Mouse (Mus musculus) stomach, embryonic 14.5 days (tissue): ENCODE measurements around the gene Rbfox3. TPM values are rescaled to one million over a fixed set of nuclear protein-coding genes. Genes with fewer than 3 reads are reported as not detected.

ENCODE experiments used
- ATAC-seq: fragments of 200-750 bp; cut with Nextera tagmentation; 2 replicates; pipeline ENCODE4 v1.8.0; 2017; ENCODE audit warnings: low read depth, moderate TSS enrichment; ENCODE audit not compliant: insufficient number of reproducible peaks, insufficient read depth, low FRiP score
- H3K27ac ChIP-seq: fragments of 300-500 bp; sonication (generic); 2 replicates; pipeline ENCODE4 v1.5.1; 2014; ENCODE audit warnings: mild to moderate bottlenecking, low read length, moderate library complexity, mixed read lengths
- H3K27me3 ChIP-seq: fragments of 300-500 bp; sonication (generic); 2 replicates; pipeline ENCODE4 v1.6.1; 2014; ENCODE audit warnings: low read length, control low read depth, mixed read lengths; ENCODE audit not compliant: control insufficient read depth, insufficient read depth
- H3K36me3 ChIP-seq: fragments of 300-500 bp; sonication (generic); 2 replicates; pipeline ENCODE4 v1.6.1; 2014; ENCODE audit warnings: mild to moderate bottlenecking, control low read depth, low read length, moderate library complexity, mixed read lengths; ENCODE audit not compliant: control insufficient read depth, insufficient read depth
- H3K4me1 ChIP-seq: fragments of 300-500 bp; sonication (generic); 2 replicates; pipeline ENCODE4 v1.6.1; 2014; ENCODE audit warnings: low read length, control low read depth, mixed read lengths; ENCODE audit not compliant: control insufficient read depth, insufficient read depth
- H3K4me2 ChIP-seq: fragments of 300-500 bp; sonication (generic); replicated peaks from 2 replicates; pipeline ENCODE4 v1.6.1; 2014; ENCODE audit warnings: low read depth, low read length, control low read depth
- H3K4me3 ChIP-seq: fragments of 300-500 bp; sonication (generic); 2 replicates; pipeline ENCODE4 v1.5.1; 2014; ENCODE audit warnings: low read depth, low read length, control low read depth
- H3K9ac ChIP-seq: fragments of 300-500 bp; sonication (generic); replicated peaks from 2 replicates; pipeline ENCODE4 v1.6.1; 2014; ENCODE audit warnings: low read depth, mild to moderate bottlenecking, control low read depth, low read length, moderate library complexity, mixed read lengths
- H3K9me3 ChIP-seq: fragments of 300-500 bp; sonication (generic); 2 replicates; pipeline ENCODE4 v1.6.1; 2016; ENCODE audit warnings: low read depth, low read length, control low read depth; ENCODE audit not compliant: control insufficient read depth
- WGBS: fragments of 180-500 bp; shearing (Covaris S2); extraction: QIAGEN DNeasy Blood & Tissue Kit; methylation state at CpG from one replicate; pipeline ENCODE4 v1.1.7; 2014; 5-methylcytosine and 5-hydroxymethylcytosine counted together
- polyA plus RNA-seq: library from polyadenylated mRNA; unstranded; fragments of >200 nt; fragmentation: Nextera tagmentation; extraction: Ambion mirVana; gene quantifications from 2 replicates; pipeline ENCODE4 v1.2.1, GENCODE M21; 2014

Rbfox3 gene
- polyA plus RNA-seq, 1 experiment from 2014 or later = 1.2 TPM

GRCm38 (mm10) chr11:118861801-118862431 lies 49.5 kb downstream of the Rbfox3 start:
- Histone ChIP-seq H3K27me3 (no peaks in the 10 kb centered on the region), H3K4me3 (no peak overlapping the region), H3K9me3 (no peaks in the 10 kb centered on the region), H3K4me2 (no peak overlapping the region), H3K9ac (no peak overlapping the region), H3K4me1 (no peaks in the 10 kb centered on the region), H3K36me3 (no peaks in the 10 kb centered on the region), H3K27ac (no peak overlapping the region)
- WGBS = 85% methylated on average over 15 of the region's 15 CpGs
- ATAC-seq = no peak

GRCm38 (mm10) chr11:118861246-118861645 lies 50.2 kb downstream of the Rbfox3 start:
- WGBS = 88% methylated on average over 6 of the region's 6 CpGs
- no peaks in the 10 kb centered on the region for H3K4me1 ChIP-seq
- H3K4me3 ChIP-seq = no peak overlapping the region
- no peaks in the 10 kb centered on the region for H3K36me3 ChIP-seq
- no peaks in the 10 kb centered on the region for H3K27me3 ChIP-seq
- H3K4me2 ChIP-seq = no peak overlapping the region
- H3K27ac ChIP-seq = no peak overlapping the region
- no peak overlapping the region for H3K9ac ChIP-seq
- H3K9me3 ChIP-seq = no peaks in the 10 kb centered on the region
- ATAC-seq = no peak

GRCm38 (mm10) chr11:118860812-118861211 lies 50.6 kb downstream of the Rbfox3 start:
- Histone ChIP-seq H3K9me3 (no peaks in the 10 kb centered on the region), H3K36me3 (no peaks in the 10 kb centered on the region), H3K4me3 (no peak overlapping the region), H3K9ac (no peak overlapping the region), H3K4me2 (no peak overlapping the region), H3K4me1 (no peaks in the 10 kb centered on the region), H3K27ac (no peak overlapping the region), H3K27me3 (no peaks in the 10 kb centered on the region)
- no peak for ATAC-seq
- WGBS = 90% methylated on average over 8 of the region's 8 CpGs

DNA sequence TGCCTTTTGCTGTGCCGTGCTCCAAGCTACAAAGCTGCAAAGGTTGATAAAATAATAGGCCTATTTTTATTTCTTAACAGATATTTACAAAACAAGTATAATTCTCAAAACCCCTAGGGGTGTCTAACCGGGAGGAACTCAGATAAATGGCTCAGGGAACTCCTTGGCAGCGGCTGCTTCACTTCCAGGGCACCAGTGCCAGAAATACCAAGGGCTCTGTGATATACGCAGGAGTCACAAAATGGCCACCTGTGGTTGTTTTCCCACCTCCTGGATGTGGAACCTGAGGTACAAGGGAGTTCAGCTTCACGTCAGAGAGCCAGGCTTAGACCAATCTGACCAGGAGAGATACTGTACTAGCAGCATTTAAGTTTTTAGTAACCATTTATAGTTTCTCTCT lies 51.6 kb downstream of the Rbfox3 start:
- ATAC-seq = no peak
- no peaks in the 10 kb centered on the region for H3K27me3 ChIP-seq
- H3K9me3 ChIP-seq = no peaks in the 10 kb centered on the region
- no peak overlapping the region for H3K4me3 ChIP-seq
- H3K36me3 ChIP-seq = no peaks in the 10 kb centered on the region
- H3K27ac ChIP-seq = no peak overlapping the region
- 72% methylated on average over 5 of the region's 5 CpGs for WGBS
- no peaks in the 10 kb centered on the region for H3K4me1 ChIP-seq
- no peak overlapping the region for H3K4me2 ChIP-seq
- no peak overlapping the region for H3K9ac ChIP-seq

GRCm38 (mm10) chr11:118858305-118858704 lies 53.1 kb downstream of the Rbfox3 start:
- ATAC-seq = no peak
- H3K27me3 ChIP-seq = no peaks in the 10 kb centered on the region
- H3K4me1 ChIP-seq = no peaks in the 10 kb centered on the region
- H3K4me2 ChIP-seq = no peak overlapping the region
- no peaks in the 10 kb centered on the region for H3K9me3 ChIP-seq
- no peak overlapping the region for H3K9ac ChIP-seq
- no peaks in the 10 kb centered on the region for H3K36me3 ChIP-seq
- H3K27ac ChIP-seq = no peak overlapping the region
- H3K4me3 ChIP-seq = no peak overlapping the region
- 71% methylated on average over 11 of the region's 11 CpGs for WGBS

DNA sequence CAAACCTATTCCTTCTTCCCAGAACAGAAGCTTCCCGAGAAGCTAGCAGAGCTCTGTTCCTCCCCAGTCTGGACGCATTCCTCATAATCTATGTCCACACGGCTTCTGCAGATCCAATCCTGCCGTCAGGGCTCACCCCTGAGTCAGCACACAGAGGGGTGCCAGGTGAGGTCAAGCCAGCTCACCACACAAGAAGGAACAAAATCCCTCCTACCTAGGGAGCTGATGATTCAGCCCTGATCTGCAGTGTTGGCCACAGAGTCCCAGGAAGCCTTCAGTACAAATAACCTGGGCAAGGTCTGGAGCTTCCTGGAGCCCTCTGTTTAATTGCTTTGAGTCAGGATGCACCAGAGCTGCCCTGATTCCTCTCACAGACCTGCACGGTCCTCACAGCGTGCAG lies 60.0 kb downstream of the Rbfox3 start:
- no peak for ATAC-seq
- Histone ChIP-seq H3K4me2 (no peak overlapping the region), H3K36me3 (no peaks in the 10 kb centered on the region), H3K27ac (no peak overlapping the region), H3K9ac (no peak overlapping the region), H3K4me3 (no peak overlapping the region), H3K4me1 (no peaks in the 10 kb centered on the region), H3K9me3 (no peaks in the 10 kb centered on the region), H3K27me3 (no peaks in the 10 kb centered on the region)
- WGBS = 54% methylated on average over 6 of the region's 6 CpGs

- no peak overlapping the region for H3K4me3 ChIP-seq
- no peak overlapping the region for H3K4me2 ChIP-seq
- H3K27ac ChIP-seq = no peak overlapping the region
- ATAC-seq = no peak
- no peaks in the 10 kb centered on the region for H3K4me1 ChIP-seq
- H3K9me3 ChIP-seq = no peaks in the 10 kb centered on the region
- H3K36me3 ChIP-seq = no peaks in the 10 kb centered on the region
- no peaks in the 10 kb centered on the region for H3K27me3 ChIP-seq
- 82% methylated on average over 7 of the region's 7 CpGs for WGBS
- H3K9ac ChIP-seq = no peak overlapping the region
These were observed 63.4 kb downstream of the Rbfox3 start for GRCm38 (mm10) chr11:118847986-118848385.

- Histone ChIP-seq H3K27ac (no peak overlapping the region), H3K9me3 (no peaks in the 10 kb centered on the region), H3K9ac (no peak overlapping the region), H3K4me2 (no peak overlapping the region), H3K27me3 (no peaks in the 10 kb centered on the region), H3K4me1 (no peaks in the 10 kb centered on the region), H3K4me3 (no peak overlapping the region), H3K36me3 (no peaks in the 10 kb centered on the region)
- WGBS = 72% methylated on average over 5 of the region's 5 CpGs
- no peak for ATAC-seq
These were observed 70.4 kb downstream of the Rbfox3 start for GRCm38 (mm10) chr11:118840992-118841391.

GRCm38 (mm10) chr11:118838167-118838566 lies 73.2 kb downstream of the Rbfox3 start:
- Histone ChIP-seq H3K27ac (no peak overlapping the region), H3K36me3 (no peaks in the 10 kb centered on the region), H3K27me3 (no peaks in the 10 kb centered on the region), H3K4me2 (no peak overlapping the region), H3K4me1 (no peaks in the 10 kb centered on the region), H3K4me3 (no peak overlapping the region), H3K9me3 (no peaks in the 10 kb centered on the region), H3K9ac (no peak overlapping the region)
- 38% methylated on average over 4 of the region's 4 CpGs for WGBS
- no peak for ATAC-seq
